Mouse (Mus musculus): ENCODE data around the gene Smyd1.

GRCm38 (mm10) chr6:71329881-71330280, 7.8 kb upstream of the Smyd1 start:
- TF ChIP-seq POLR2A (IDR thresholded peaks at IDR 0.05; ENCODE audit: borderline replicate concordance, extremely low read depth, insufficient read depth, insufficient read length, poor library complexity, severe bottlenecking) (no peak), CTCF (IDR thresholded peaks at IDR 0.05; ENCODE audit: borderline replicate concordance, extremely low read depth, insufficient read depth, insufficient read length) (no peak)
